Mouse (Mus musculus) megakaryocyte, embryonic 14.5 days (primary cell): ENCODE data around the gene Olfr691.

Experiments
- FLI1 ChIP-seq: IDR thresholded peaks from 2 replicates; pipeline ENCODE4 v1.6.1; 2012; ENCODE audit warnings: low read length, inconsistent platforms, mixed read lengths
- GATA1 ChIP-seq: IDR thresholded peaks from 3 replicates; pipeline ENCODE4 v1.6.1; 2012; ENCODE audit warnings: mixed read lengths, low read length, inconsistent platforms, borderline replicate concordance

DNA sequence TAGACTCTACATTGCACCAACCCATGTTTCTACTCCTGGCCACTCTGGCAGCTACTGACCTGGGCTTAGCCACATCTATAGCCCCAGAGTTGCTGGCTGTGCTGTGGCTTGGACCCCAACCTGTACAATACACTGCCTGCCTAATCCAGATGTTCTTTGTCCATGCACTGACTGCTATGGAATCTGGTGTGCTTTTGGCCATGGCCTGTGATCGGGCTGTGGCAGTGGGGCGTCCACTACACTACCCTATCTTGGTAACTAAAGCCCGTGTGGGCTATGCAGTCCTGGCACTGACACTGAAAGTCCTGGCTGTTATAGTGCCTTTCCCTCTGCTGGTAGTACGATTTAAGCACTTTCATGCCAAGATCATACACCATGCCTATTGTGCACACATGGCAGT lies 26.5 kb upstream of the Olfr691 start:
- TF ChIP-seq GATA1 (no peak), FLI1 (no peak)
